Mouse (Mus musculus): ENCODE results near the gene Adarb1. TPM values are rescaled to one million over a fixed set of nuclear protein-coding genes. Genes with fewer than 3 reads are reported as not detected.

The Adarb1 gene
- total RNA-seq, 2 experiments from 2014 or later, result 121 to 144 TPM

Other genes with a start within 250 kb of the Adarb1 start
- 10 to 100 TPM; 33.4 to 37.9 TPM for gene Pofut2, start 159.1 kb downstream of the Adarb1 start, total RNA-seq (2021)
- 10 to 100 TPM; 34.7 to 35.8 TPM for gene Fam207a, start 97.5 kb upstream of the Adarb1 start, total RNA-seq (2021)
- 1 to 10 TPM; 3.6 to 3.8 TPM for gene Itgb2, start 112.0 kb upstream of the Adarb1 start, total RNA-seq (2021)
- gene Pttg1ip, start 163.4 kb upstream of the Adarb1 start, total RNA-seq (2021), result 10 to 100 TPM; 67.0 to 72.0 TPM
- 100 to 1,000 TPM; 165 to 172 TPM for gene Sumo3, start 187.8 kb upstream of the Adarb1 start, total RNA-seq (2021)
- 10 to 100 TPM; 12.9 to 13.0 TPM for gene Gm49325, start 187.9 kb upstream of the Adarb1 start, total RNA-seq (2021)
- 10 to 100 TPM; 46.1 to 53.8 TPM for gene Ube2g2, start 204.0 kb upstream of the Adarb1 start, total RNA-seq (2021)